Mouse (Mus musculus): ENCODE results near the gene Slc41a2.

Gene Slc41a2

DNA sequence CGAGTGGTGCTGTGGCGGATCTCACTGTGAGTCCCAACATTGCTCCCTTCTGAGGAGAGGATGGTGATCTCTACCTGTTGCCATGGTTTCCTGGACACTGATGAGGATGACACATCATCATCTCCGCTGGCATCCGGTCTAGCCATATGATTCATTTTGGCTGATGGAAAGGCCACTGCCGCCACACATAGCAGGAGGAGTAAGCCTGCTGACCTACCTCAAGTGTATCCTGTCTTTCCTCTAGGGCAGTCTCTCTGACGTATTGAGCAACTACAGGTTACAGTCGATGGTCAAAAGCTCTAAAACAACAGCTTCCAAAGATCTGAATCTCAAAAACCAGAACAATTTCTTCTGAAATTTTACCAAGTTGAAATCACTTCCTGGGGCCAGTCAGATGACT, 16.8 kb downstream of the Slc41a2 start:
- in situ Hi-C loops (cut with MboI, MseI) = no loop called here

GRCm38 (mm10) chr10:83320396-83320795, 17.3 kb downstream of the Slc41a2 start:
- in situ Hi-C loops (cut with MboI, MseI) = no loop called here

- in situ Hi-C loops (cut with MboI, MseI) = no loop called here
Measured at GRCm38 (mm10) chr10:83313033-83313432, 24.6 kb downstream of the Slc41a2 start.

GRCm38 (mm10) chr10:83310356-83310755, 27.3 kb downstream of the Slc41a2 start:
- in situ Hi-C loops (cut with MboI, MseI) = no loop called here

DNA sequence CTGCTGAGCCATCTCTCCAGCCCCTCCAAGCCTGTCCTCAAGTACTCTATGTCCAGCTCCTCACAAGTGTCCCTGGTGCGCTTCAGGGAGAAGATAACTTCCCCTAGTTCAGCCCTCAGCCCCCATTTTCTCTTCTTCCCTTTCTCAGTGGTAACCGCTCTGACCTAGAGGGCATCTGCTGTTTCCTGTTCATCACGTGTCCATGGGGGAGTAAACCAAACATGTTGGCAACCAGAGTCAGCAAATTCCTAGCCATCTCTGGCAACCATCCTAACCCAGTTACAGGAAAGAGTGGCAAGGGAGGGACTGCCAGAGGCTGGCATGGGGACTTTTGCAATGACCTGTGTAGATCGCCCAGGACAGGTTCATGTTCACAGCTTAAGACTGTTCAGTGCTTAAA, 36.0 kb downstream of the Slc41a2 start:
- in situ Hi-C loops (cut with MboI, MseI) = no loop called here

DNA sequence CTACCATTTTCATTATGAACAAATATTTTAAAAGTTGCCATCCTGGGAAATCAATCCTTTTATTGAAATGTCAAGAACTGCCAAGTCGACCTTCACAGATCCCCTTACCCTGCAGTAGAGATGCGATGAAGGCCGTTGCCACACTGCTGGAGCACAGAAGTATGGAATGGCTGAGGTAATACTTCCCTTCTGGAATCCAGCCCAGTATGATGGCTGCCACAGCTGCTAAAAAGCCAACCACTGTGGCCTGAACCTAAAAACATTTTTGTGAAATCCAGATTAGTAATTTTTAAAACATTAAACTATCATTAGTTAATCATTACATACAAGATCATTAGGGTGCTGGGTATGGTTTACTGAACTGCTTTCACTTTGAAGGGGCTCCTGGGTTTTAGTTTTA, 36.6 kb downstream of the Slc41a2 start:
- in situ Hi-C loops (cut with MboI, MseI) = no loop called here

DNA sequence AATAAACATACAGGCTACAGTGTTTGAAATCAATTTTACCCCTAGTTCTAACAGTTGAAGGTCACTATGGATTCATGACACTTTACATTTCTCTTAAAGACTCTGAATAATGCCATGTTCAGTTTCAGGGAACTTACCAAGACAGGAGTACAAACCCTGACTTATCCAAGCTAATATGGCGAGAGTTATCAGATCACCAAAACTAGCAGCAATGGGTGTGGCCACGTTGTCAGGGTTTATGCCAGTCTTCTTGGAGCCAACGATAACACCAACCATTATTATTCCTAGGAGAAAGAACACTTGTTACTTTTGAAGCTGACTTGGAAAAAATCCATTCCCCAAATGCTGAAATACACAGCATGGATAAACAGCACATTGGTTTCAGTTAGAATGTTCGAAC, 40.7 kb downstream of the Slc41a2 start:
- in situ Hi-C loops (cut with MboI, MseI) = no loop called here

- in situ Hi-C loops (cut with MboI, MseI) = no loop called here
Measured at GRCm38 (mm10) chr10:83294746-83295145, 42.9 kb downstream of the Slc41a2 start.

DNA sequence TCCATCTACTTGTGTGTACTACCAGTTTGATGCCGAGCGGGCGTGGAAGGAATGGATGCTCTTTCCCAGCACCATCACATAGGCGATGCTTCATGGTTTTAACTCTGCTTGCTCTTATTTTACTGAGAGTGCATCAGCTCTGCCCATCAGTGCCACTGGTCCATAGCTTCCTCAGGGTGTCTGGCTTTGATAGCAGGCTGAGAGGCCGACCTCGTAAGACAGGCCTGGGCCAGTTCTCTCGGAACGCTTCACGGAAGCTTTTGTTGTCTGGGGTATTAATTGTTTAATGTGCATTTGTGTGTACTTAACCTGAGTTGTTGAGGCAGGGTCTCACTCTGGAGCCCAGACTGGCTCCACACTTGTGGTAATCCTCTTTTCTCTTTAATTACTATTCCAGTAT, 44.3 kb downstream of the Slc41a2 start:
- in situ Hi-C loops (cut with MboI, MseI) = no loop called here

GRCm38 (mm10) chr10:83291731-83292130, 46.0 kb downstream of the Slc41a2 start:
- in situ Hi-C loops (cut with MboI, MseI) = no loop called here

- in situ Hi-C loops (cut with MboI, MseI) = no loop called here
Measured at GRCm38 (mm10) chr10:83287828-83288227, 49.9 kb downstream of the Slc41a2 start.

DNA sequence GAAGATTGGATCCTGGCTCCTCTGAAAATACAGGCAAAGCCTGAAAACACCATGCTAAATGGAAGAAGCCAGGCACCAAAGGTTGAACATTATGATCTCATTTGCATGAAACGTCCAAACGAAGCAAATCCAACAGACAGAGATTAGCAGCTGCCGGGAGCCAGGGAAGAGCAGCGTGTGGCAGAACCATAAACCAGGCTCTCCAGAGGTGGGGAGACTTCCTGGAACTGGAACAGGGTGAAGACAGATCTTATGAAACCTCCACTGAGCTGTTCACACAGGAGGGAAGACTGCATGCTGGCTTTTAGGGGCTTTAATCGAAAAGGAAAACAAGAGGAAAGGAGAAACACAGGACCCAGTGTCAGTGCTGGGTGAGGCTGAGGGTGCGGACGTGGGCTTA, 51.3 kb downstream of the Slc41a2 start:
- in situ Hi-C loops (cut with MboI, MseI) = no loop called here

DNA sequence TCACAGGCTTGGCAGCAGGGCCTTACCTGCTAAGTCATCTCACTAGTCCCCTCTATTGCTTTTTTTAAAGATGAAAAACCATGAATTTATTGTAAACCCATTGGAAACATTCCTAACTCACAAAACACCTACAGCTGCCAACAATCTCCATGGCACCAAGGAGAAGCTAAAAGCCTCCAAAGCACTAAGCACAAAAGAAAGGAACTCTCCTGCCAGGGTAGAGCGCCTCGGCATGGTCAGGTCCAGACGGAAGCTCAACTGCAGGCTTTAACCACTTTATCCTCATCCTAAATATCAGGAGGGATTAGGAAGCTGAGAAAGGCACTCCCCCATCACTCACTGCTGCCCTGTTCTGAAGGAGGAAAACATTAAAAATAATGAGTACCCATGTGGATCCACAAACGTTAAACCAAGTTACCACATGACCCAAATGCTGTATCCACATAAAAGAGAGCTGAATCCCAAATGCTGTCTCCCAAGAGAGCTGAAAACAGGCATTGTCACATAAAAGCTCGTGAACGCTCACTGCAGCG, 51.9 kb downstream of the Slc41a2 start:
- in situ Hi-C loops (cut with MboI, MseI) = no loop called here

GRCm38 (mm10) chr10:83284916-83285315, 52.8 kb downstream of the Slc41a2 start:
- in situ Hi-C loops (cut with MboI, MseI) = no loop called here

DNA sequence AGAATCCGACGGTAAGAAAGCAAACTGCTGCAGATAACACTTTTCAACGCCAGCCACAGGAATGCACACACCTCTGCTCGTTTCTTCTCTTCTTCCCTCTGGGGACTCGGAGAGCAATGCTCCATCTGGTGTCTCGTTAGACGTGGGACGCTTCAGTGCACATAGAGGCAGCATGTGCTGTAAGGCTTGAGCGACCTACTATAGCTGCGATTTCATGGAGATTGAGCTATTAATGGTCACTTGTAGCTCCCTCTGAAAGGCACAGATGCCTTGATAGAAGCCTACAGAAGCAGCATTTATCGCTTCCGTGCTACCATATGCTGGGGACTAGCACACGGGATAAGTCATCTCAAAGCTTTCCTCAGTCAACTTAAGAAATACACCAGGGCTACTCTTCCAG, 71.0 kb downstream of the Slc41a2 start:
- in situ Hi-C loops (cut with MboI, MseI) = no loop called here

DNA sequence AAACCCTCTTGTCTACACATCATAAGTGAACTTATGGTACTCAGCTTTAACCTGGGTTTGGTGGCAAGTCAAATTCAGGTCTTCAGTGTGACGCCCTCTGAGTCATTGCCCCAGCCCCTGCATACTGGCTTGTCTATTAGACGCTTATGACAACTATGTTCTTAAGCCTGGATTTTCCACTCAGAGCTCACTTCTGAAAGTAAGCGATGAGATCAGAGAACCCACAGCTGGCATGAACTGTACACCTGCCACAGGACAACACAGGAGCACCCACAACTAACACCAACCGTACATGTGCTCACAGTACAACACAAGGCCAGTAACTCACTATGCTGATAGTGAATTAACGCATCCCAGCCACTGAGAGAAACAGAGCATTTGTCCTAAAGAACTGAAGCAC, 71.4 kb downstream of the Slc41a2 start:
- in situ Hi-C loops (cut with MboI, MseI) = no loop called here

DNA sequence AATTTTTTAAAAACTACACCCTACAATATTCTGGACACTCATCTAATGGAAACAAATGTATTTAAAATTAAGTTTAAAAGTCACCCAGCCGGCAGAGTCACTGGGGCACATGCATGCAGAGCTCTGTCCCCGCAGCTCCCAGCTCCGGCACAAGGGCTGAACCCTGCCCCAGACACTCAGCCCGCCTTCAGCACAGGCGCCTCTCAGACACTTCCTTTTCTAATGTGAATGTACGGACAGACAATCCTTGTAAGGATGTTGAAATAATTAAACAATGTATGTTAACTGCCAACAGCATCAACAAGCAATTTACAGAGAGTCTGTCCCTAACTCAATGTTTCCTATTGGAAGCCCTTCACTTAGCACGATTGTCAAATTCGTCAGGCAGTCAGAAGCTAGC, 73.0 kb downstream of the Slc41a2 start:
- in situ Hi-C loops (cut with MboI, MseI) = no loop called here

DNA sequence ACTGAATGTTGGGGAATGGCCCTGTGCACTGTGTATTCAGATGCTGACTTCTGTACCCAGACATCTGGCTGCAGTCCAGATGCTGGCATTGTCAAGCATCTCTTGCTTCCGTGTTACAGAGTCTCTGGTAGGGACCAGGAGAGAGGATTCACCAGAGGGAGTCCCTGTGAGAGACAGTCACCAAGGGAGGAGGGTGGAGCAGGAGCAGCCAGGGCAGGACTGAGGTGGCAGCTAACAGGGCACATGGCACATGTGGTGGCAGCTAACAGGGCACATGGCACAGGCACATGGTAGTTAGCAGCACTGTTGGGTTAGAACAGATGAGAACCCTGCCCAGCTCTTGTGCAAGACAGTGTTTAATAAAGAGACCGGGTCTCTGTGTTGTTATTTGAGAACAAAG, 73.6 kb downstream of the Slc41a2 start:
- in situ Hi-C loops (cut with MboI, MseI) = no loop called here

- in situ Hi-C loops (cut with MboI, MseI) = no loop called here
Measured at GRCm38 (mm10) chr10:83261264-83261663, 76.4 kb downstream of the Slc41a2 start.

- in situ Hi-C loops (cut with MboI, MseI) = loop anchor here (5.0 to 10.0 kb wide), 2 partner anchors 76 to 667 kb away; no protein-coding TSS in a partner anchor
Measured at GRCm38 (mm10) chr10:83251377-83251776, 86.3 kb downstream of the Slc41a2 start.

GRCm38 (mm10) chr10:83248036-83248435, 89.6 kb downstream of the Slc41a2 start:
- in situ Hi-C loops (cut with MboI, MseI) = no loop called here

DNA sequence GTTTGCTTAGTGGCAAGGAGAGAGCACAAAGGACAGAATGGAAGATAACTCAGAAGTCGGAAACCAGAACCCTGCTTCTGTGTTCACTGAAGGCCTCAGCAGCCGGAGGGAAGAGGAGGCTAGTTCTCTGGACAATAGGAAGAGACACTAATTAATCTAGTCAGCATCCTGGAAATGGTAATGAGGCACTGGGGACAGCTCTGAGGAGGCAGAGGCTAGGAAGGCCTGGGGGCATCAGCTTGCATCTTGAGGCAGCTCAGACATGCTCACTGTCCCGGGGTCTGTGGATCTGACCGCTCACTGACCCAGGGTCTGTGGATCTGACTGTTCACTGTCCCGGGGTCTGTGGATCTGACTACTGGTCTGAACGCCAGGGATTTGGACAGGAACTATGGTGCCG, 92.0 kb downstream of the Slc41a2 start:
- in situ Hi-C loops (cut with MboI, MseI) = no loop called here

GRCm38 (mm10) chr10:83244131-83244530, 93.6 kb downstream of the Slc41a2 start:
- in situ Hi-C loops (cut with MboI, MseI) = no loop called here

DNA sequence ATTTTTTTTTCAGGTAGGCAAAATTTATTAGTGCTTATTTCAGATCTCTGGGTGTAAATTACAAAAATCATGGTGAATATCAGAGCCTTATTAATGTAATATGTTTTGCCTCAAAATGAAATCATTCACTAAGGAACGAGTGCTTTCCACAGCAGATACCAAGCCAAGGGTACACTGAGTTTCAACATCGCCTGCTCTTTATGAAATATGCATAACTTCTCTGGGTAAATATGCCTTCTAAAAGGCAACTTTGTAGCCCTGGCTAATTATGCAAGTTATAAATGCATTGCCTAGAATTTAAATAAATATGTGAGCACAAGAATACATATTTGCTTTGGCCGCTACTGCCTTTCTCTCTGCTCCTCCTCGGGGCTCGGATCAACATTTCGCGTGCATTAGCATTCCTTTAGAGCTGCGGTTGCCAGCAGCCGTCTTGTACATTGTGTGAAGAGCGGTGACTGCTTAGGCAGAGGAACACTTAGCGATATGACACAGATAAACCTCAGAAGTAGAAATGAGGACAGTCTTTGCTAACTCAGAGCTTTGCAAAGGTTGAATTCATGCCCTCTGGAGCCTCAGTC, 95.5 kb downstream of the Slc41a2 start:
- in situ Hi-C loops (cut with MboI, MseI) = no loop called here
